Mouse (Mus musculus) MEL (cell line): ENCODE data around the gene Rps16. TPM values are rescaled to one million over a fixed set of nuclear protein-coding genes. Genes with fewer than 3 reads are reported as not detected.

ENCODE experiments used
- DNase-seq: peaks from one replicate; pipeline ENCODE4 v3.0.0; 2011; ENCODE audit warnings: low read depth, low spot score
- H3K27ac ChIP-seq: 2 replicates; pipeline ENCODE4 v1.5.1; 2012; ENCODE audit warnings: low read depth, mild to moderate bottlenecking, control low read depth, low read length, moderate library complexity; ENCODE audit not compliant: control insufficient read depth
- H3K27me3 ChIP-seq, 2 experiments: fragments of 150-350 bp in 1 of 2; sonication (generic) in 1 of 2; 2 replicates each; pipeline ENCODE4 v1.6.1; 2012; ENCODE audit warnings: low read length in 2 of 2, mild to moderate bottlenecking in 2 of 2, improper control_type of control experiment in 1 of 2, moderate library complexity in 1 of 2; ENCODE audit not compliant: insufficient read depth in 2 of 2, control insufficient read depth in 1 of 2
- H3K36me3 ChIP-seq, 2 experiments: 2 replicates each; pipeline ENCODE4 v1.6.1; 2012 to 2014; ENCODE audit warnings: low read length in 2 of 2, improper control_type of control experiment in 1 of 2, inconsistent platforms in 1 of 2, mild to moderate bottlenecking in 1 of 2; ENCODE audit not compliant: insufficient read depth in 2 of 2, control insufficient read depth in 1 of 2
- H3K4me1 ChIP-seq, 2 experiments: fragments of 150-350 bp in 1 of 2; sonication (generic) in 1 of 2; 2 replicates each; pipeline ENCODE4 v1.6.1; 2012; ENCODE audit warnings: low read length in 2 of 2, improper control_type of control experiment in 1 of 2, mild to moderate bottlenecking in 1 of 2; ENCODE audit not compliant: insufficient read depth in 2 of 2, control insufficient read depth in 1 of 2
- H3K4me3 ChIP-seq, 2 experiments: fragments of 150-350 bp in 1 of 2; sonication (generic) in 1 of 2; 2 replicates each; pipeline ENCODE4 v1.5.1; 2012; ENCODE audit warnings: low read depth in 2 of 2, low read length in 2 of 2, mild to moderate bottlenecking in 2 of 2, moderate library complexity in 2 of 2, control low read depth in 1 of 2, improper control_type of control experiment in 1 of 2; ENCODE audit not compliant: control insufficient read depth in 1 of 2, insufficient read depth in 1 of 2
- H3K79me2 ChIP-seq: 2 replicates; pipeline ENCODE4 v1.6.1; 2012; ENCODE audit warnings: mild to moderate bottlenecking, low read length, moderate library complexity; ENCODE audit not compliant: control insufficient read depth, poor library complexity, insufficient read depth
- H3K9ac ChIP-seq: 2 replicates; pipeline ENCODE4 v1.6.1; 2012; ENCODE audit warnings: low read depth, mild to moderate bottlenecking, control low read depth, low read length, moderate library complexity; ENCODE audit not compliant: control insufficient read depth, poor library complexity, severe bottlenecking
- H3K9me3 ChIP-seq: fragments of 150-350 bp; sonication (generic); replicated peaks from 2 replicates; pipeline ENCODE4 v1.6.1; 2012; ENCODE audit warnings: mild to moderate bottlenecking, low read length, improper control_type of control experiment, moderate library complexity; ENCODE audit not compliant: insufficient read depth
- CTCF ChIP-seq, 3 experiments: IDR thresholded peaks in 2 of 3; conservative IDR thresholded peaks in 1 of 3; 2 replicates each; pipeline ENCODE4 v1.5.1; 2011 to 2012; ENCODE audit warnings: low read length in 3 of 3, low read depth in 2 of 3, mild to moderate bottlenecking in 2 of 3, improper control_type of control experiment in 1 of 3, inconsistent platforms in 1 of 3, mixed read lengths in 1 of 3, moderate library complexity in 1 of 3; ENCODE audit not compliant: control insufficient read depth in 1 of 3, insufficient read depth in 1 of 3, poor library complexity in 1 of 3, severe bottlenecking in 1 of 3
- E2F4 ChIP-seq: IDR thresholded peaks from 2 replicates; pipeline ENCODE4 v1.6.1; 2011; ENCODE audit warnings: low read depth, low read length, improper control_type of control experiment, borderline replicate concordance
- ELF1 ChIP-seq: IDR thresholded peaks from 2 replicates; pipeline ENCODE4 v1.6.1; 2014; ENCODE audit warnings: low read depth, mild to moderate bottlenecking, inconsistent platforms, low read length, improper control_type of control experiment, moderate library complexity
- EP300 ChIP-seq, 2 experiments: IDR thresholded peaks; 2 replicates each; pipeline ENCODE4 v1.6.1; 2011; ENCODE audit warnings: improper control_type of control experiment in 2 of 2, low read length in 2 of 2, low read depth in 1 of 2, mild to moderate bottlenecking in 1 of 2
- GATA1 ChIP-seq: IDR thresholded peaks from 2 replicates; pipeline ENCODE4 v1.6.1; 2011; ENCODE audit warnings: low read depth, low read length, improper control_type of control experiment
- JUND ChIP-seq: IDR thresholded peaks from 2 replicates; pipeline ENCODE4 v1.6.1; 2011; ENCODE audit warnings: low read depth, mild to moderate bottlenecking, improper control_type of control experiment, low read length
- KAT2A ChIP-seq: conservative IDR thresholded peaks from 2 replicates; pipeline ENCODE4 v1.6.1; 2012; ENCODE audit warnings: low read depth, low read length, improper control_type of control experiment, inconsistent platforms
- MAX ChIP-seq: IDR thresholded peaks from 2 replicates; pipeline ENCODE4 v1.6.1; 2011; ENCODE audit warnings: low read length, improper control_type of control experiment
- MYC ChIP-seq: IDR thresholded peaks from 2 replicates; pipeline ENCODE4 v1.6.1; 2011; ENCODE audit warnings: low read depth, mild to moderate bottlenecking, low read length, improper control_type of control experiment, moderate library complexity
- POLR2A ChIP-seq, 2 experiments: IDR thresholded peaks; 2 replicates each; pipeline ENCODE4 v1.6.1; 2011 to 2012; ENCODE audit warnings: low read length in 2 of 2, mild to moderate bottlenecking in 2 of 2, control low read depth in 1 of 2, improper control_type of control experiment in 1 of 2, low read depth in 1 of 2, moderate library complexity in 1 of 2; ENCODE audit not compliant: control insufficient read depth in 1 of 2, insufficient read depth in 1 of 2, poor library complexity in 1 of 2
- RAD21 ChIP-seq: IDR thresholded peaks from 2 replicates; pipeline ENCODE4 v1.6.1; 2011; ENCODE audit warnings: mild to moderate bottlenecking, low read depth, low read length, improper control_type of control experiment
- SIN3A ChIP-seq: IDR thresholded peaks from 2 replicates; pipeline ENCODE4 v1.6.1; 2012; ENCODE audit warnings: low read length, improper control_type of control experiment, inconsistent platforms
- TBP ChIP-seq: IDR thresholded peaks from 2 replicates; pipeline ENCODE4 v1.8.0; 2011; ENCODE audit warnings: low read depth, low read length, improper control_type of control experiment
- ZMIZ1 ChIP-seq: IDR thresholded peaks from 2 replicates; pipeline ENCODE4 v1.6.1; 2012; ENCODE audit warnings: low read depth, mild to moderate bottlenecking, inconsistent platforms, low read length, improper control_type of control experiment, moderate library complexity
- ZNF384 ChIP-seq: IDR thresholded peaks from 2 replicates; pipeline ENCODE4 v1.6.1; 2012; ENCODE audit warnings: low read depth, mild to moderate bottlenecking, inconsistent platforms, low read length, improper control_type of control experiment
- polyA plus RNA-seq, 2 experiments: library from polyadenylated mRNA; stranded (reverse) in 1 of 2; unstranded in 1 of 2; fragments of >175 nt in 1 of 2; fragments of >200 nt in 1 of 2; gene quantifications; 2 replicates each; pipeline versions ENCODE4 v1.2.1 to v1.2.4; 2012; ENCODE audit warnings: low replicate concordance in 2 of 2, low read depth in 1 of 2; ENCODE audit not compliant: insufficient read length in 2 of 2, insufficient read depth in 1 of 2, missing spikeins in 1 of 2
- total RNA-seq: library from RNA; depleted of rRNA; stranded (reverse); fragments of 300-350 nt; gene quantifications from 2 replicates; pipeline ENCODE4 v1.2.3, GENCODE M21; 2012

The Rps16 gene
- total and polyA plus RNA-seq, 3 experiments = 1,661 to 2,343 (median 1,740) TPM

DNA sequence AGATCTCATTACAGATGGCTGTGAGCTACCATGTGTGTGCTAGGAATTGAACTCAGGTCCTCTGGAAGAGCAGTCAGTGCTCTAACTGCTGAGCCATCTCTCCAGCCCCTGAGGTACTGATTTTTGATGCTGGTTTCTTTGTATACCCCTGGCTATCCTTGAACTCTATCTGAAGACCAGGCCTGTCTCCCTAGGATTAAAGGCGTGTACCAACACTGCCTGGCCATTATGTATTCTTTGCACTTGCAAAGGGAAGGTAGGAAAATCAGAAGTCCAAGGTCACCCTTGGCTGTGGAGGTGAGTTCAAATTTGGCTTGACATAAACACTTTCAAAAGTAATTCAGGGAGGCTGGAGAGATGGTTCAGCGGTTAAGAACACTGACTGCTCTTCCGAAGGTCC lies 4.1 kb downstream of the Rps16 start:
- TF ChIP-seq MYC (no peak), GATA1 (no peak), ZNF384 (no peak), MAX (no peak), CTCF (IDR thresholded peaks at IDR 0.05 in 2 of 3, conservative IDR thresholded peaks at IDR 0.05 in 1 of 3; ENCODE audit: control insufficient read depth in 1 of 3, insufficient read depth in 1 of 3, low read depth in 2 of 3, low read length in 3 of 3, poor library complexity in 1 of 3, severe bottlenecking in 1 of 3) (no peak), ELF1 (no peak), RAD21 (no peak), KAT2A (no peak), SIN3A (no peak), TBP (no peak)
- TF ChIP-seq, all 39 proteins: peak for 0
- no peak overlapping the region for H3K27ac ChIP-seq
- no peaks in the 10 kb centered on the region for H3K9me3 ChIP-seq
- no peak overlapping the region for H3K9ac ChIP-seq
- H3K36me3 ChIP-seq = peaks cover 11 to 22% of the 10 kb centered on the region in 2 experiments
- H3K79me2 ChIP-seq = peaks cover 20% of the 10 kb centered on the region
- H3K27me3 ChIP-seq = no peaks in the 10 kb centered on the region
- H3K4me3 ChIP-seq = no peak overlapping the region
- H3K4me1 ChIP-seq = peaks cover 2 to 18% of the 10 kb centered on the region in 2 experiments; a peak in 3 of 4 replicates
- peak; percentile 39 for DNase-seq

DNA sequence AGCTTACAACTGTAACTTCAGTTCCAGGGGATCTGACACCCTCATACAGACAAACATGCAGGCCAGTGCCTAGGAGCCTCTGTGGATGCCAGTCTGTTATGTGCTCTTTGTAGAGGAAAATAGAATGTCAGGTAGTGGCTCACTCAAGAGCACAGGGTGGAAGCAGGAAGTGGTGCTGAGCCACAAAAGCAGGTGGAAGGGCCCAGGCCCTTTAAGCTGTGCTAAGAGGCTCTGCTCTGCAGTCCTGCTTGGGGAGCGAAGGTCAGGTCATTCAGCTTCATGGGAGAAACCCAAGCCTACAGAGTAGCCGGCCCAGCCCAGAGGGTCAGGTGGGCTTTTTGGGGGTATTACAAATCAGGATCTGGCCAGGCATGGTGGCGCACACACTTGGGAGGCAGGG lies 4.8 kb downstream of the Rps16 start:
- Histone ChIP-seq H3K4me3 (no peak overlapping the region), H3K79me2 (peaks cover 18% of the 10 kb centered on the region), H3K27me3 (no peaks in the 10 kb centered on the region), H3K36me3 (peaks cover 11 to 20% of the 10 kb centered on the region in 2 experiments), H3K4me1 (peaks cover 0 to 16% of the 10 kb centered on the region in 2 experiments; a peak in 2 of 4 replicates), H3K9ac (no peak overlapping the region), H3K9me3 (no peaks in the 10 kb centered on the region), H3K27ac (no peak overlapping the region)
- no peak for TF ChIP-seq MYC
- 0 out of 2 replicates have a peak, but pooled peaks have one; percentile 15 for TF ChIP-seq ELF1
- TF ChIP-seq POLR2A (IDR thresholded peaks at IDR 0.05; ENCODE audit: control insufficient read depth in 1 of 2, insufficient read depth in 1 of 2, low read depth in 1 of 2, low read length in 2 of 2, poor library complexity in 1 of 2) = peak in 1 of 2 experiments; percentile 25; a peak in 1 of 4 replicates
- peak; percentile 49 for DNase-seq

DNA sequence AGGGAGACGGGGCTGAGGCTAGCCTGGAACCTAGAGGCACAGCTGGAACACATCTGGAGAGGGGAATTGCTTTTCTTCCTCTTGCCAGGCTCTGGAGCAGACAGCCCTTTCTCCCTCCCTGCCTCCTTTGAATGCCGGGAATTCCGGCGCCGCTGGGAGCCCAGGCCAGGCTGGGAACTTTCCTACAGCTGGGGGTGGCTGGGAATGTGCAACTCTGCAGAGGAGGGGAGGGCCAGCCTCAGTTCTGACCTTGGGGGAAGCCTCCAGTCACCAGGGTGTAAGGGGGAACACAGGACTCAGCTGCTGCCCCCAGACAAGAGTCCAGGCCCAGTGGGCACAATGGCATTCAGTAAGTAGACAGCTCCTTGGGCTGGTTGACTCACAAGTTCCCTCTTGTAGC lies 6.5 kb downstream of the Rps16 start:
- Histone ChIP-seq H3K79me2 (peaks cover 3% of the 10 kb centered on the region), H3K9ac (no peak overlapping the region), H3K27me3 (no peaks in the 10 kb centered on the region), H3K9me3 (no peaks in the 10 kb centered on the region), H3K27ac (no peak overlapping the region), H3K4me3 (no peak overlapping the region), H3K4me1 (peaks cover 0 to 12% of the 10 kb centered on the region in 2 experiments; a peak in 2 of 4 replicates), H3K36me3 (peaks cover 6 to 14% of the 10 kb centered on the region in 2 experiments)
- TF ChIP-seq E2F4 (no peak), JUND (no peak), EP300 (IDR thresholded peaks at IDR 0.05; ENCODE audit: low read depth in 1 of 2, low read length in 2 of 2) (no peak), ZMIZ1 (no peak)
- DNase-seq = no peak
